ENCODE assay signal across 9 mouse cellular contexts in the genomic region with DNA sequence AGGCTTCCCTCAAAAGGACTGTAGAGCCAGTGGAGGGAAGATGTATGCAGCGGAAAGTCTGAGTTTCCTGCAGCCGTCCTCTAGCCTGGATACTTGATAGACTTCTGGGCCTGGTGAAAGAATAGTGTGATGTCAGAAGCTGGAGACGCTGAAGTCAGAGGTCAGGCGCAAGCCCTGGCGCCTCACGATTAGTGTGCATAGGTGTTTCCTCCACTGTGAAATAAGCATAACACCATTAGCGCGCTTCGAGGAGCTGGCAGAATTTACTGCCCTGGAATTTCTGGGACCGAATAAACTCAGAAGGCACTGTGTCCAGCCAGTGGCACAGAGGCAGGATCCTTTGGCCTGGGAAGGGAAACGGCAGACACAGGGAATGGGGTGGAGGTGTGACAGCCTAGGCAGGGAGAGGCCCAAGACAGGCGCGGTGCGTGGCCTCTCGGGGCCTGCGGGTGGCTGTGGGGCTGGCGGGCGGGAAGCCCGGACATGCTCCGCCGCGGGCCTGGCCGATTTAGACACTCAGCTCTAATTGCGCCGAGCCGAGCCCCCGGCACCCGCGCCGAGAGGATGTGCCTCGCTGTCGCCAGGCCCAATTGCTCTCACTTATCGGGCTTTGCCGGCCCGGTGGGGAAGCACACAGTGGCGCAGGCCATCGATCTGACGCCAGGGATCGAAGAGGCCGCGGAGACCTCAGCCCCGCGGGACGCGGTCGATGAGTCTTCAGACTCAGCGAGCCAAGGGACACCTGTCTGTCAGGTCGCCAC.
DNase-seq lines count a peak whose midpoint lies in the region; ATAC-seq and TF ChIP-seq lines count a peak whose summit lies in the region.
"Had no signal": no experiment of that assay in that cellular context is flagged by ENCODE, and none has a peak within 500 bp of the region (broad histone marks: within the 10 kb centered on the region; RNA-seq: fewer than 3 reads in every experiment).

No protein-coding gene starts in this region.

- no peak for TF ChIP-seq POLR2A in thymus, adult 2 months (IDR thresholded peaks at IDR 0.05; ENCODE audit: control insufficient read depth, extremely low read depth, insufficient read depth, low read length, poor library complexity)

- no peaks in the 10 kb centered on the region for H3K36me3 ChIP-seq in hindbrain, embryonic 11.5 days (ENCODE audit: control insufficient read depth, insufficient read depth, low read length)
- H3K36me3 ChIP-seq in midbrain, embryonic 11.5 days (ENCODE audit: control insufficient read depth, insufficient read depth, low read length) = no peaks in the 10 kb centered on the region
- no peaks in the 10 kb centered on the region for H3K36me3 ChIP-seq in thymus, adult 2 months (ENCODE audit: control insufficient read depth, insufficient read depth, low read length)

- DNase-seq in adrenal gland, adult 18-20 months (ENCODE audit: low spot score in 2 of 2) = peak; percentile 1 to 20
- DNase-seq in adrenal gland, postnatal 4 days (ENCODE audit: low spot score in 2 of 2) = no peak
- peak; percentile 25 for DNase-seq in ES-CJ7 (ENCODE audit: low read depth, low spot score)
- peak; percentile 13 for DNase-seq in embryo, embryonic 11.5 days (ENCODE audit: low read depth, low spot score)
- peak; percentile 54 for DNase-seq in hindbrain, embryonic 11.5 days (ENCODE audit: low spot score)
- peak; percentile 93 for DNase-seq in midbrain, embryonic 11.5 days (ENCODE audit: low spot score, missing footprints)
- no peak for DNase-seq in thymus, adult 2 months

- WGBS in hindbrain, embryonic 11.5 days = 4% methylated on average over 48 of the region's 48 CpGs
- 5% methylated on average over 47 of the region's 48 CpGs for WGBS in midbrain, embryonic 11.5 days
- 13% methylated on average over 48 of the region's 48 CpGs for WGBS in thymus, adult 2 months

- TF ChIP-seq CTCF in thymus, adult 2 months (IDR thresholded peaks at IDR 0.05; ENCODE audit: borderline replicate concordance, control insufficient read depth, extremely low read depth, insufficient read depth, low read length, poor library complexity) = no peak

- peak overlapping the region; percentile 95 for H3K4me2 ChIP-seq in hindbrain, embryonic 11.5 days (replicated peaks; ENCODE audit: low read depth, low read length)
- H3K4me2 ChIP-seq in midbrain, embryonic 11.5 days = peak overlapping the region; percentile 91

- no peaks in the 10 kb centered on the region; the same call in 1 of the 2 replicates for H3K27me3 ChIP-seq in hindbrain, embryonic 11.5 days (ENCODE audit: control insufficient read depth, insufficient read depth, low read length)
- peaks cover 7% of the 10 kb centered on the region; the same call in 1 of the 2 replicates for H3K27me3 ChIP-seq in midbrain, embryonic 11.5 days (ENCODE audit: control insufficient read depth, insufficient read depth, low read length)
- H3K27me3 ChIP-seq in thymus, adult 2 months (ENCODE audit: control insufficient read depth, insufficient read depth, low read length) = no peaks in the 10 kb centered on the region; the same call in 1 of the 2 replicates

- no peaks in the 10 kb centered on the region for H3K9me3 ChIP-seq in hindbrain, embryonic 11.5 days (ENCODE audit: control insufficient read depth, low read length)
- H3K9me3 ChIP-seq in midbrain, embryonic 11.5 days (ENCODE audit: control insufficient read depth, low read length) = no peaks in the 10 kb centered on the region

- 0 out of 2 replicates have a peak, but pooled peaks have one; percentile 61 for ATAC-seq in hindbrain, embryonic 11.5 days (ENCODE audit: low FRiP score)
- ATAC-seq in midbrain, embryonic 11.5 days (ENCODE audit: low FRiP score) = peak; percentile 70
- no peak for ATAC-seq in erythroblast, adult 5-6 weeks (replicated peaks; ENCODE audit: low FRiP score, poor library complexity, severe bottlenecking)

- 0 out of 2 replicates have a peak overlapping the region, but pooled peaks have one; percentile 42 for H3K27ac ChIP-seq in hindbrain, embryonic 11.5 days (ENCODE audit: low read depth, low read length)
- no peak overlapping the region for H3K27ac ChIP-seq in midbrain, embryonic 11.5 days (ENCODE audit: low read depth, low read length)
- H3K27ac ChIP-seq in thymus, adult 2 months (ENCODE audit: control insufficient read depth, insufficient read depth, low read length) = no peak overlapping the region
- H3K27ac ChIP-seq: macrophage had no signal

- H3K9ac ChIP-seq in hindbrain, embryonic 11.5 days (ENCODE audit: low read depth, low read length) = peak overlapping the region; percentile 60
- H3K9ac ChIP-seq in midbrain, embryonic 11.5 days (ENCODE audit: low read length) = peak overlapping the region; percentile 68

- peak overlapping the region; percentile 35 for H3K4me3 ChIP-seq in hindbrain, embryonic 11.5 days (ENCODE audit: low read depth, low read length)
- H3K4me3 ChIP-seq in midbrain, embryonic 11.5 days (ENCODE audit: low read depth, low read length) = peak overlapping the region; percentile 40
- H3K4me3 ChIP-seq in thymus, adult 2 months (ENCODE audit: control insufficient read depth, insufficient read depth, low read length) = no peak overlapping the region

- H3K4me1 ChIP-seq in hindbrain, embryonic 11.5 days (replicated peaks; ENCODE audit: control insufficient read depth, insufficient read depth, low read length) = no peaks in the 10 kb centered on the region
- H3K4me1 ChIP-seq in midbrain, embryonic 11.5 days (ENCODE audit: control insufficient read depth, insufficient read depth, low read length) = peaks cover 7% of the 10 kb centered on the region
- no peaks in the 10 kb centered on the region for H3K4me1 ChIP-seq in thymus, adult 2 months (replicated peaks; ENCODE audit: control insufficient read depth, insufficient read depth, low read length)

Comparison
In these comparisons a context has a peak if more than half of its experiments do, and no peak if none do; other contexts are left out.
1. DNase-seq: peak in adrenal gland, adult 18-20 months (2 of 2), ES-CJ7 (single experiment), embryo, embryonic 11.5 days (single experiment), hindbrain, embryonic 11.5 days (single experiment) and midbrain, embryonic 11.5 days (single experiment); none in adrenal gland, postnatal 4 days (0 of 2) and thymus, adult 2 months (single experiment).